Mouse (Mus musculus): ENCODE results near the gene Ptx3. TPM values are rescaled to one million over a fixed set of nuclear protein-coding genes. Genes with fewer than 3 reads are reported as not detected.

Gene Ptx3
- polyA plus RNA-seq, 1 experiment from 2014 or later = 6.0 TPM

DNA sequence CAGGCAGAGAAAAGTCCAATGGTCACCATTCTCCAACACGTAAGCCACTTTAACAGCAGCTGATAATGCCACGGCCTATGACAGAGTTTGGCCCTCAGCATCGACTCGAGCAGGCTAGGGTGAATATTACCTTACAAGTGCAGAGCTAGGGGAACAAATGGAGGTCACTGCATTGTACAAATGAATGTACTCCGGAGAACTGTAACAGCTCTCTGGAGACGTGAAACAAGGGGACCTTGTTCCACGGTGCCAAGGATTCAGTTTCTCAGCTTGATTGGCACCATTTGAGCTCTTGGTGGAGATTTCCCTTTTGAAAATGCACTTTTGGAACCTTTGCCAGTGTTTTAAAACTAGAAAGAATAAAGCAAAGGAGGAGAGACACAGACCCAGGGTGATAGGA, 32.1 kb downstream of the Ptx3 start:
- Histone ChIP-seq H3K27me3 (ENCODE audit: low read depth, poor library complexity, severe bottlenecking) (no peaks in the 10 kb centered on the region), H3K4me3 (no peak overlapping the region), H3K36me3 (no peaks in the 10 kb centered on the region), H3K9me3 (replicated peaks) (no peaks in the 10 kb centered on the region), H3K27ac (no peak overlapping the region), H3K4me1 (no peaks in the 10 kb centered on the region)
- 84% methylated on average over 7 of the region's 7 CpGs for WGBS
- no peak for DNase-seq (ENCODE audit: low spot score)

- Histone ChIP-seq H3K27ac (no peak overlapping the region), H3K27me3 (ENCODE audit: low read depth, poor library complexity, severe bottlenecking) (no peaks in the 10 kb centered on the region), H3K36me3 (no peaks in the 10 kb centered on the region), H3K9me3 (replicated peaks) (no peaks in the 10 kb centered on the region), H3K4me3 (no peak overlapping the region), H3K4me1 (no peaks in the 10 kb centered on the region)
- DNase-seq (ENCODE audit: low spot score) = no peak
- WGBS = 90% methylated on average over 9 of the region's 9 CpGs
These were observed 34.9 kb downstream of the Ptx3 start for GRCm38 (mm10) chr3:66254504-66255105.

DNA sequence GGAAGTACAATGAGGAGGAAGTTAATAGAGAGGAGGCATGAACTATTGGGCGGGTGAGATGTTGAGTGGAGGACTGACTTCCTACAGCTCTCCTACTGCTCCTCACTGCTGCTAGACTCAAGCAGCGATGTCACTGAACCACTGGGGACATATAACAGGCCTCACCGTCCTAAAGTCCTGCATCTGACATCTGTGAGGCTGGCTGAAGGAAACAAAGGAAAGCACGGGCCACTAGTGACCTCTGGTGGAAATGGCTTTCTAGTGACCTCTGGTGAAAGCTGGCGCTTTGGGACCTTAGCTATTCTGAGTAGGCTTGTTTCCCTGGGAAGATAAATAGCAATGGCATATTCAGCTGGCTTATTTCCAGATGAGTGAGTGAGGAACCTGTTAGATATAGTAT, 42.6 kb downstream of the Ptx3 start:
- H3K9me3 ChIP-seq (replicated peaks) = no peaks in the 10 kb centered on the region
- no peaks in the 10 kb centered on the region for H3K27me3 ChIP-seq (ENCODE audit: low read depth, poor library complexity, severe bottlenecking)
- H3K27ac ChIP-seq = no peak overlapping the region
- peak; percentile 54 for DNase-seq (ENCODE audit: low spot score)
- 35% methylated on average over 5 of the region's 5 CpGs for WGBS
- H3K4me3 ChIP-seq = no peak overlapping the region
- no peaks in the 10 kb centered on the region for H3K36me3 ChIP-seq
- 0 out of 2 replicates have a peak, but pooled peaks cover 4% of the 10 kb centered on the region for H3K4me1 ChIP-seq

- Histone ChIP-seq H3K4me3 (no peak overlapping the region), H3K27ac (no peak overlapping the region), H3K36me3 (no peaks in the 10 kb centered on the region), H3K27me3 (ENCODE audit: low read depth, poor library complexity, severe bottlenecking) (no peaks in the 10 kb centered on the region), H3K4me1 (0 out of 2 replicates have a peak, but pooled peaks cover 4% of the 10 kb centered on the region), H3K9me3 (replicated peaks) (no peaks in the 10 kb centered on the region)
- DNase-seq (ENCODE audit: low spot score) = no peak
- WGBS = 90% methylated on average over 4 of the region's 4 CpGs
These were observed 43.6 kb downstream of the Ptx3 start for GRCm38 (mm10) chr3:66263270-66263669.

Other genes with a start within 250 kb of the Ptx3 start
- 0.38 and 1.0 TPM in 2 replicates for gene Veph1, start 76.9 kb downstream of the Ptx3 start, polyA plus RNA-seq (2016; fragmentation: Nextera tagmentation; extraction: Ambion mirVana)